ENCODE assay signal across 19 mouse cellular contexts in the genomic region with DNA sequence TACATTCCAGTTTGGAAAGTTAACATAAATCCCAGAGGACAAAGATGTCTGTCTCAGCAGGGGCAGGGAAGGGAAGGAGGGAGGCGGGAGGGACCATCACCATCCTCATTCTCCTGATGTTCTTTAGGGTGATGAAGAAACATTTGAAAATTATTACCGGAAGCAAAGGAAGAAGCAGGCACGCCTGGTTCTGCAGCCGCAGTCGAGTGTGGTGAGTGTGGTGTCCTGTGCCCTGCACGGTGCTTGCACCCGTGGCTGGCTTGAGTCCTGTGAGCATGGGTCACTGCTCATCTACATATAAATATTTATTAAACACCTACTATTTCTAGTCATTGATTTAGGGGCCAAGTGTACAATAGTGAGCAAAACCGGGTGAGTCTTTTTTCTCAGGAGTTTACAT. TPM values are rescaled to one million over a fixed set of nuclear protein-coding genes. Genes with fewer than 3 reads are reported as not detected.
A peak's percentile ranks its signal among the peaks of the same experiment; 100 is the strongest.
DNase-seq lines count a peak whose midpoint lies in the region; ATAC-seq and TF ChIP-seq lines count a peak whose summit lies in the region.
"Had no signal": no experiment of that assay in that cellular context is flagged by ENCODE, and none has a peak within 500 bp of the region (broad histone marks: within the 10 kb centered on the region; RNA-seq: fewer than 3 reads in every experiment).

No protein-coding gene starts in this region.

- 68% methylated on average over 8 of the region's 8 CpGs for WGBS in kidney, embryonic 14.5 days
- 78% methylated on average over 8 of the region's 8 CpGs for WGBS in limb, embryonic 10.5 days
- 70% methylated on average over 8 of the region's 8 CpGs for WGBS in hindbrain, embryonic 12.5 days

- no peak overlapping the region for H3K27ac ChIP-seq in kidney, embryonic 14.5 days (ENCODE audit: low read depth, low read length)
- H3K27ac ChIP-seq in limb, embryonic 10.5 days = 0 out of 2 replicates have a peak overlapping the region, but pooled peaks have one; percentile 20
- no peak overlapping the region for H3K27ac ChIP-seq in left cerebral cortex, adult 2 months
- no peak overlapping the region for H3K27ac ChIP-seq in hindbrain, embryonic 12.5 days
- H3K27ac ChIP-seq: forebrain, embryonic 10.5 days; intestine, embryonic 15.5 days; neural tube, embryonic 15.5 days had no signal

- peaks cover 9% of the 10 kb centered on the region; the same call in 1 of the 2 replicates for H3K4me1 ChIP-seq in kidney, embryonic 14.5 days (ENCODE audit: control insufficient read depth, insufficient read depth, low read length)
- peaks cover 11% of the 10 kb centered on the region for H3K4me1 ChIP-seq in limb, embryonic 10.5 days
- no peaks in the 10 kb centered on the region for H3K4me1 ChIP-seq in hindbrain, embryonic 12.5 days
- H3K4me1 ChIP-seq: neural tube, embryonic 15.5 days had no signal

- TF ChIP-seq CTCF in left cerebral cortex, adult 2 months (IDR thresholded peaks at IDR 0.05) = no peak

- H3K9me3 ChIP-seq in kidney, embryonic 14.5 days (ENCODE audit: control insufficient read depth, low read length) = no peaks in the 10 kb centered on the region
- H3K9me3 ChIP-seq in limb, embryonic 10.5 days (replicated peaks) = no peaks in the 10 kb centered on the region
- no peaks in the 10 kb centered on the region for H3K9me3 ChIP-seq in hindbrain, embryonic 12.5 days (replicated peaks)
- H3K9me3 ChIP-seq: forebrain, embryonic 10.5 days; intestine, embryonic 15.5 days; neural tube, embryonic 15.5 days had no signal

- H3K27me3 ChIP-seq in kidney, embryonic 14.5 days (ENCODE audit: control insufficient read depth, insufficient read depth, low read length) = no peaks in the 10 kb centered on the region
- H3K27me3 ChIP-seq in limb, embryonic 10.5 days (ENCODE audit: low read depth, poor library complexity, severe bottlenecking) = no peaks in the 10 kb centered on the region
- H3K27me3 ChIP-seq in hindbrain, embryonic 12.5 days = no peaks in the 10 kb centered on the region
- H3K27me3 ChIP-seq: intestine, embryonic 15.5 days; neural tube, embryonic 15.5 days had no signal

- no peak overlapping the region for H3K4me2 ChIP-seq in kidney, embryonic 14.5 days (replicated peaks; ENCODE audit: low read depth, low read length)
- H3K4me2 ChIP-seq in hindbrain, embryonic 12.5 days (replicated peaks) = no peak overlapping the region
- H3K4me2 ChIP-seq: neural tube, embryonic 15.5 days had no signal

- H3K9ac ChIP-seq in kidney, embryonic 14.5 days (ENCODE audit: low read depth, low read length) = no peak overlapping the region
- H3K9ac ChIP-seq in hindbrain, embryonic 12.5 days = no peak overlapping the region
- H3K9ac ChIP-seq: intestine, embryonic 15.5 days; neural tube, embryonic 15.5 days had no signal

- DNase-seq in kidney, postnatal 36 days = peak; percentile 18 to 47
- no peak for DNase-seq in limb, embryonic 10.5 days (ENCODE audit: low spot score)
- peak; percentile 14 for DNase-seq in mesoderm, embryonic 11.5 days (ENCODE audit: low read depth, low spot score)
- DNase-seq in left cerebral cortex, adult 2 months (ENCODE audit: extremely low spot score in 1 of 2, low spot score in 2 of 2) = no peak
- DNase-seq: cerebellum, adult 9-10 months; layer of hippocampus, postnatal 36 days; left cerebral cortex, postnatal 4 days; lung, adult 18-20 months; midbrain, embryonic 14.5 days; retina, postnatal 1 day; right cerebral cortex, postnatal 4 days; thymus, adult 18-20 months had no signal

- no peak overlapping the region for H3K4me3 ChIP-seq in kidney, embryonic 14.5 days (ENCODE audit: low read length)
- H3K4me3 ChIP-seq in limb, embryonic 10.5 days = no peak overlapping the region
- no peak overlapping the region for H3K4me3 ChIP-seq in left cerebral cortex, adult 2 months
- H3K4me3 ChIP-seq in hindbrain, embryonic 12.5 days = no peak overlapping the region
- H3K4me3 ChIP-seq: forebrain, embryonic 10.5 days; intestine, embryonic 15.5 days; myocyte; neural tube, embryonic 15.5 days had no signal

- ATAC-seq in kidney, embryonic 14.5 days (ENCODE audit: low FRiP score, low TSS enrichment) = no peak
- ATAC-seq in common myeloid progenitor, adult 5-6 weeks (replicated peaks; ENCODE audit: low read depth, poor library complexity, severe bottlenecking) = peak; percentile 74
- no peak for ATAC-seq in hindbrain, embryonic 12.5 days (ENCODE audit: low FRiP score)
- ATAC-seq: intestine, embryonic 15.5 days had no signal

- intact Hi-C loops in left cerebral cortex, adult 2 months (cut with DNase I) = no loop called here

- H3K36me3 ChIP-seq in kidney, embryonic 14.5 days (ENCODE audit: control insufficient read depth, insufficient read depth, low read length) = no peaks in the 10 kb centered on the region
- no peaks in the 10 kb centered on the region for H3K36me3 ChIP-seq in limb, embryonic 10.5 days
- H3K36me3 ChIP-seq in hindbrain, embryonic 12.5 days = no peaks in the 10 kb centered on the region
- H3K36me3 ChIP-seq: forebrain, embryonic 10.5 days; intestine, embryonic 15.5 days; neural tube, embryonic 15.5 days had no signal

RNA-seq across cellular contexts. Expression of gene Exoc6, which starts 35.5 kb away (rescaled TPM):
- polyA plus RNA-seq in kidney, embryonic 14.5 days (2014; fragmentation: Nextera tagmentation; extraction: Ambion mirVana) = 14.2 and 26.8 TPM in 2 replicates
- total RNA-seq in common myeloid progenitor, adult 5-6 weeks (2017) = 108 and 109 TPM in 2 replicates
- 7.2 and 7.3 TPM in 2 replicates for polyA plus RNA-seq in limb, embryonic 10.5 days (2016; fragmentation: Nextera tagmentation; extraction: Ambion mirVana)
- total RNA-seq in left cerebral cortex, adult 2 months (2021) = 10 to 100 TPM; 40.3 to 43.4 TPM
- 9.5 and 10.3 TPM in 2 replicates for polyA plus RNA-seq in hindbrain, embryonic 12.5 days (2016; fragmentation: Nextera tagmentation; extraction: Ambion mirVana)

Comparison
In these comparisons a context has a peak if more than half of its experiments do, and no peak if none do; other contexts are left out.
1. DNase-seq: peak in kidney, postnatal 36 days (2 of 2) and mesoderm, embryonic 11.5 days (single experiment); none in limb, embryonic 10.5 days (single experiment) and left cerebral cortex, adult 2 months (0 of 2).